Mouse (Mus musculus) gastrocnemius, postnatal 25 days (tissue): ENCODE data around the gene Sptlc2. TPM values are rescaled to one million over a fixed set of nuclear protein-coding genes. Genes with fewer than 3 reads are reported as not detected.

ENCODE experiments used
- DNase-seq: peaks from one replicate; pipeline ENCODE4 v3.0.0; 2022
- long read RNA-seq, 2 experiments: library from polyadenylated mRNA; stranded (forward); transcript quantifications; one replicate each; pipeline ENCODE4 v2.0.0; 2021
- total RNA-seq, 2 experiments: library from RNA; stranded (reverse); gene quantifications; 1 replicate in 1 of 2; 2 replicates in 1 of 2; pipeline ENCODE4 v1.2.3; 2021

The Sptlc2 gene
- total RNA-seq = 10 to 100 TPM; 10.3 to 11.4 TPM
- long read RNA-seq, experiment 1, full-length matches to known transcripts = 8 of 10 reads
- long read RNA-seq, experiment 1, partial matches to known transcripts = 0 of 10 reads
- long read RNA-seq, experiment 1, other reads (novel, unspliced or antisense) = 2 of 10 reads
- long read RNA-seq, experiment 2, full-length matches to known transcripts = 10 of 10 reads
- long read RNA-seq, experiment 2, partial matches to known transcripts = 0 of 10 reads
- long read RNA-seq, experiment 2, other reads (novel, unspliced or antisense) = 0 of 10 reads

GRCm38 (mm10) chr12:87388122-87388774 is at the start of gene Sptlc2:
Gene Sptlc2, minus strand, starts transcription at chr12:87388355.
- peak; percentile 100 for DNase-seq

DNA sequence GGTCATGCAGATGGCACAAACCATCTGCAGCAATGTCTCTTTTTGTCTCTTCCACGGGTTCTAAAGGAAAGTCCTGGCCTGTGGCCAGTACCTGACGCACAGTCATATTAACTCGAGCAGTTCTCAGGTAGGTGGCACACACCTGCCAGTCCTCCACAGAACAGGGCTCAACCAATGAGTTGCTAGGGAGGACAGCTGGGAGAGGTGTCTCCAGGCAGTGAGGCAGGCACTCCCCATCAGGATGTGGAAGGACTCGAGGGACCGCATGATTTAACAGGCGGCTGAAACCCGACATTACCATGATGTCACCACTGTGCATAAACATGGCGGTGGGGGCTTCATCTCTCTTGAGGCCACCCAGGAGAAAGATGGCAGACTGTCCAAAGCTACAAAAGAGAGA is 40.7 kb upstream of the Sptlc2 start:
- no peak for DNase-seq

GRCm38 (mm10) chr12:87428295-87428694 is 40.1 kb upstream of the Sptlc2 start:
- no peak for DNase-seq

GRCm38 (mm10) chr12:87426354-87427031 is 38.3 kb upstream of the Sptlc2 start:
- DNase-seq = no peak

- DNase-seq = no peak
These were observed 36.4 kb upstream of the Sptlc2 start for GRCm38 (mm10) chr12:87424516-87424915.

- no peak for DNase-seq
These were observed 35.5 kb upstream of the Sptlc2 start for GRCm38 (mm10) chr12:87423700-87424099.

DNA sequence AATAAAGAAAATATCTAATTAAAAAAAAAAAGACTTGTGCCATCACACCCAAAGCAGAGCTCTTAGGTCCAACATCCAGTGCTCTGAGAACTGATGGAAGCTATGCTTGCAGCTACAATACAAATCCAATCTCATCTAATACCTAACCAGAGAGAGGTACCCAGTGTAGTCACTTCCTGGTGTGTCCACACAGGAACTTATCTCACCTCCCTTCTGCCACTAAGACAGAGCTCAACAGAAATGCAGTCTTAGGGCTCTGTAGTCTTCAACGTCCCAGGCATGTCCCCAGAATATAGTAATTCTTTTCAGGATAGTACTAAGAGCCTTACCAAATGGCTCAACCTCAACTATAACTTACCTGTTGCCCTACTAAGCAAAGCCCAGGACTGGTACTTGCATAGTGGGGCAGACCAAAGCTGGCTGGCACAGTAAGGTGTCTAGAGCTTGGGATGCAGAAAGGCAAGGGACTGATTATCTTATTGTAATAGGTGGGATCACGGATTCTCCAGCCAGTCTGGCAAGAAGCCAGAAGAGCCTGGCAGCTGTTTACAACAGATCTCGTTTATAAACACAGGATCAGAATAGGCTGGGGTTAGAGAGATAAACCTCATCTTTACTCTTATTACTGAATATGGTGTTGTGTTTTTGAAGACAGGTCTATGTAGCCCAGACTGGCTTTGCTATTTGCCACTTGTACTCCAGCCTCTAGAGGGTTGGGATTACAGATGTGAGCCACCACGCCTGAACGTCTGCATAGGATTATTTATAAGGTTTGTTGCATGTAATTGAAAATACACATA is 33.8 kb upstream of the Sptlc2 start:
- no peak for DNase-seq

- no peak for DNase-seq
These were observed 31.9 kb upstream of the Sptlc2 start for GRCm38 (mm10) chr12:87419974-87420485.

DNA sequence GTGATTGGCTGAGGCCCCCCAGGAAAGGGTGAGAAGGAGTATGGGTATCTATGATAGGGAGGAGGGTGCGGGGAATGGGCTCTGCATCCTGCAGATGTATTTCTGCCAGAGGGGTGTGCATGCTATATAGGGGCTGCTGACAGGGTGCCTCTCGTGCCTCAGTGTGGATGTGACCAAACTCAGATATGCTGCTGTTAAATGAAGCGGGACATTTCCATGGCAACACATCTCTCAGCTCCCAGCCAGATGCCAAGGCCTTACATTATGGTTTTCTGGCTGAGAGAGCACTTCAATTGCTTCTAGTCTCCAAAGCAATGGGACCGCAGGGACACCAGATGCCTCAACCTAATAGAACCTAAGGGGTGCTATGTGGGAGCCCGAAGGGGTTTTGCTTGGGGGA is 30.8 kb upstream of the Sptlc2 start:
- no peak for DNase-seq

DNA sequence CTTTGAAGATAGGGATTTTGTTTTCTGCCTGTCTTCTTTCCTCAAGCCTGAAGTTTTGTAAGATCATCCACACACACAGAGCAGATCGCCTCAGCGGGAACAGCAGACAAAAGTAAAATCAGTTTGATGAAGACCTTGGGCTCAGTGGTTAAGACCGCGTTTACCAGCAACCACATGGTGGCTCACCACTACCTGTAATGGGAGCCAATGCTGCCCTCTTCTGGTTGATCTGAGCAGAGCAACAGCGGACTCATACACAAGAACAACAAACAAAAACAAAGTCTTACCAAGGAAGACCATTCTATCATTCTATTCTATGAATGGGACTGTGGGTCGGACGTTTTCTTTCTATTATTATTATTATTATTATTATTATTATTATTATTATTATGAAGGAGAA is 28.5 kb upstream of the Sptlc2 start:
- no peak for DNase-seq

DNA sequence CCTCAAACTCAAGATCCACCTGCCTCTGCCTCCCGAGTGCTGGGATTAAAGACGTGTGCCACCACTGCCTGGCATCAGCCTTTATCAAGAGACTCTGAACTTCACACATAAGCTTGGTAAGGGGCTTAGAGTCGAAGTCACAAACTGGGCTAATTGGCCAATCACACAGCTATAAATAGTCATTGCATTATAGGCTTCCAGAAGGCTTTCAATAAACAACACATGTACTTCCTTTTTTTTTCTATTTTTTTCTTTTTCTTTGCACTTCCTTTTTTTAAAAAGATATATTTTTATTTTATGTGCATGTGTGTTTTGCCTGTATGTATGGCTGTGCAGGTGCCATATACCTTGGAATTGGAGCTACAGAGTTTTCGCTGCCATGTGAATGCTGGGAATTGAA is 27.2 kb upstream of the Sptlc2 start:
- no peak for DNase-seq

GRCm38 (mm10) chr12:87413179-87413790 is 25.1 kb upstream of the Sptlc2 start:
- peak; percentile 22 for DNase-seq

- DNase-seq = no peak
These were observed 22.8 kb upstream of the Sptlc2 start for GRCm38 (mm10) chr12:87410999-87411398.

DNA sequence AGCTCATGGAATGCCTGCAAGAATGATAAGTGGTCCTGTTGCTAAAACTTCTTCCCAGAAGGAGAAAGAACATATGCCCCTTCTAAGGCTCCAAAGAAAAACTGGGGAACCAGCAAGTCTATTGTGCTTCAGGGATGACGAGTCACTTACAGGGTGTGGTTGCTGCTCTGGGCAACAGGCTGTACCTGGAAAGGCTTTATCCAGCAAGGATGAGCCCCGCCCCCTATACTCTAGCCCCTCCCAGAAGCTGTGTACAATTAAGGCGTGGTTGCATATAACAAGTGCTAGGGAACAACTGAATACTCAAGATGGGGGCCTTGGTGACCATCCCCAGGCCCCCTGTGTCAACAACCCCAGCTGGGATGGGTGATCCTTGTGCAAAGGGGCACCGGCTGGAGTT is 21.0 kb upstream of the Sptlc2 start:
- DNase-seq = no peak

- DNase-seq = peak; percentile 24
These were observed 19.9 kb upstream of the Sptlc2 start for GRCm38 (mm10) chr12:87407869-87408605.

DNA sequence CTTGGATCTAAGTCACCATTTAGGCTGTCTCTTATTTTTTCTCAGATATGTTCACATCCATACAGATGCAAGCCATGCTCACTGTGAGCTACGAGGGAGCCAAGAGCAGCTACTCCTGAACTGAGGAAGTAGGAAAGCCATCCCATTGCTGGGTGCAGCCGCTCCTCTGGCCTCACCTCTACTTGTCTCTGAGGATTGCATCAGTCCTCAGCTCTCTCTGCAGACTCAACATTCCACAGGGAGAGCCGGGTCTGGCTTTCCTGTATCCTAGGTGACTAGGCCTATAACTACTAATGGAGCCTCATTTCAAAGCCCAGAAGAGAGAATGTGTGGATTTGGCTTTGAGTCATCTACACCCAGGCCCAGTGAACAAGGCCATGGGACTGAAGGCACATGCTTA is 17.6 kb upstream of the Sptlc2 start:
- DNase-seq = no peak

GRCm38 (mm10) chr12:87405165-87405564 is 17.0 kb upstream of the Sptlc2 start:
- no peak for DNase-seq

GRCm38 (mm10) chr12:87401883-87402282 is 13.7 kb upstream of the Sptlc2 start:
- DNase-seq = no peak

DNA sequence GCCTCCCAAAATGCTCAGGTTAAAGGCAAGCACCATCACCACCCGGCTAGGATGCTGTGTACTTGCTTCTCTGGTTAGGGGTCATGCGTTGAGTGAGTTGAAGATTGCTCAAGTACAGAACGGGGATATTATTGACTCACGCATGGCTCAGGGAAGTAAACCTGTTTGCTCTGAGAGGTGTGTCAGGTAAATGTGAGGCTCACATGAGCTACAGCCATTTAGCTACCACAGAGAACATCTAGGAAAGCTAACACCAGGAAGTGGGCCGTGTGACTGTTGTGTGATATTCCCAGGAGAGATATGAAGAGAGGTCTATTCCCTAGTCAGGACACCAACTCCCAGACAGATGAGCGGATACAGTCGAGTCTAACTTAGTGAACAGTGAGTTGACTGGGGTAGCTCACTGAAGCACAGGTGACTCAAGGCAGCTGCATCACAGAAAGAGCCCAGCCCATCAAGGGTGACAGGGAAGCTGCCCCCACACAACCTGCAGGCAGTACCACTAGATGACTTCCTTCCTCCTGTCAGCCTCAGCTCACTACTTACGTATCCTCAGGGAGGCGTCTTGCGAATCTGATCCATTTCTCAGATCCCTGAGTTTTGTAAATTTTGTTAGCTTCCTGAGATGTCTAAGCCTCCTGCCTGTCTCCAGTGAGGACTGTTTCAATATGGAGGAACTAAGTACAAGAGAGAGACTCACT is 11.1 kb upstream of the Sptlc2 start:
- DNase-seq = no peak

DNA sequence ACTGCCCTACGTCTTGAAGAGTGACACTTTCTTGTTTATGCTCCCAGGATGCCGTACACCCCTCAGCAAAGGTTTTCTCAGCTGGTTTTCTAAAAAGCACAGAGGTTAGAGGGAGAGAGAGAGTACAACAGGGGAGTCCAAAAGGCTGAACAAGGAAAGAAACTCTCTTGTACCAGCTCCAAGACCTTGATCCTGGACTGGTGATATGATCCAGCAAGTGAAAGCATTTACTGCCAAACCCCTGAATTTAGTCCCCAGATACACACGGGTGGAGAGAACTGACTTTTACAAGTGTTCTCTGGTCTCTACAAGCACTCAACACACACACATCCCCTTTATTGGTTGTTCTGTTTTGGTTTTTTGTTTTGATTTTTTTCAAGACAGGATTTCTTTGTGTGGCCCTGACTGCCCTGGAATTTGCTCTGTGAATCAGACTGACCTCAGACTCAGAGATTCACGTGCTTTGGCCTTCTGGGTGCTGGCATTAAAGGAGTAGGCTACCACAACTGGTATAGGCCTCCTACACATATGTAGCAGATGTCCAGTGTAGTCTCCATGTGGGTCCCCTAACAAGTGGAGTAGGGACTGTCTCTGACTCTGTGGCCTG is 9.8 kb upstream of the Sptlc2 start:
- DNase-seq = no peak
